Mouse (Mus musculus) limb, embryonic 15.5 days (tissue): ENCODE measurements around the gene Tcf7l2. TPM values are rescaled to one million over a fixed set of nuclear protein-coding genes. Genes with fewer than 3 reads are reported as not detected.

ENCODE experiments used
- ATAC-seq: fragments of 200-750 bp; cut with Nextera tagmentation; 2 replicates; pipeline ENCODE4 v1.8.0; 2017; ENCODE audit warnings: low read depth, moderate TSS enrichment; ENCODE audit not compliant: insufficient number of reproducible peaks, low FRiP score, low TSS enrichment
- H3K27ac ChIP-seq: fragments of 300-500 bp; sonication (generic); 2 replicates; pipeline ENCODE4 v1.5.1; 2015; ENCODE audit warnings: moderate library complexity, mild to moderate bottlenecking, inconsistent platforms
- H3K27me3 ChIP-seq: fragments of 300-500 bp; sonication (generic); 2 replicates; pipeline ENCODE4 v1.6.1; 2015; ENCODE audit warnings: inconsistent platforms
- H3K36me3 ChIP-seq: fragments of 300-500 bp; sonication (generic); 2 replicates; pipeline ENCODE4 v1.6.1; 2015; ENCODE audit warnings: inconsistent platforms
- H3K4me1 ChIP-seq: fragments of 300-500 bp; sonication (generic); 2 replicates; pipeline ENCODE4 v1.6.1; 2015; ENCODE audit warnings: inconsistent platforms
- H3K4me2 ChIP-seq: fragments of 300-500 bp; sonication (generic); 2 replicates; pipeline ENCODE4 v1.6.1; 2015; ENCODE audit warnings: mild to moderate bottlenecking, inconsistent platforms
- H3K4me3 ChIP-seq: fragments of 300-500 bp; sonication (generic); 2 replicates; pipeline ENCODE4 v1.5.1; 2015; ENCODE audit warnings: mild to moderate bottlenecking, inconsistent platforms
- H3K9ac ChIP-seq: fragments of 300-500 bp; sonication (generic); 2 replicates; pipeline ENCODE4 v1.6.1; 2015; ENCODE audit warnings: inconsistent platforms
- H3K9me3 ChIP-seq: fragments of 300-500 bp; sonication (generic); 2 replicates; pipeline ENCODE4 v1.6.1; 2016; ENCODE audit warnings: inconsistent platforms
- WGBS: fragments of 180-500 bp; shearing (Covaris S2); methylation state at CpG from one replicate; pipeline ENCODE4 v1.1.7; 2015; 5-methylcytosine and 5-hydroxymethylcytosine counted together
- polyA plus RNA-seq: library from polyadenylated mRNA; unstranded; fragments of >200 nt; fragmentation: Nextera tagmentation; extraction: Ambion mirVana; gene quantifications from 2 replicates; pipeline ENCODE4 v1.2.1, GENCODE M21; 2015

The Tcf7l2 gene
- polyA plus RNA-seq, 1 experiment from 2014 or later = 90.5 TPM

- peaks cover 63% of the 10 kb centered on the region for H3K4me1 ChIP-seq
- H3K4me2 ChIP-seq = no peak overlapping the region
- H3K9me3 ChIP-seq = no peaks in the 10 kb centered on the region
- ATAC-seq = no peak
- no peaks in the 10 kb centered on the region for H3K36me3 ChIP-seq
- no peaks in the 10 kb centered on the region for H3K27me3 ChIP-seq
- 13% methylated on average over 9 of the region's 9 CpGs for WGBS
- no peak overlapping the region for H3K4me3 ChIP-seq
- H3K9ac ChIP-seq = no peak overlapping the region
- peak overlapping the region; percentile 65 for H3K27ac ChIP-seq
Measured at GRCm38 (mm10) chr19:55837924-55838323, 96.3 kb downstream of the Tcf7l2 start.

- Histone ChIP-seq H3K4me3 (no peak overlapping the region), H3K9ac (no peak overlapping the region), H3K27me3 (no peaks in the 10 kb centered on the region), H3K4me1 (peaks cover 68% of the 10 kb centered on the region), H3K4me2 (no peak overlapping the region), H3K9me3 (no peaks in the 10 kb centered on the region), H3K27ac (peak overlapping the region; percentile 65), H3K36me3 (no peaks in the 10 kb centered on the region)
- 55% methylated on average over 5 of the region's 5 CpGs for WGBS
- ATAC-seq = no peak
Measured at GRCm38 (mm10) chr19:55838389-55839035, 96.9 kb downstream of the Tcf7l2 start.

- 44% methylated on average over 10 of the region's 10 CpGs for WGBS
- no peak overlapping the region for H3K4me3 ChIP-seq
- no peaks in the 10 kb centered on the region for H3K27me3 ChIP-seq
- peak overlapping the region; percentile 65; the same call in 1 of the 2 replicates for H3K27ac ChIP-seq
- no peaks in the 10 kb centered on the region for H3K36me3 ChIP-seq
- ATAC-seq = no peak
- H3K4me1 ChIP-seq = peaks cover 73% of the 10 kb centered on the region
- no peak overlapping the region for H3K4me2 ChIP-seq
- no peaks in the 10 kb centered on the region for H3K9me3 ChIP-seq
- no peak overlapping the region for H3K9ac ChIP-seq
Measured at GRCm38 (mm10) chr19:55839036-55839555, 97.5 kb downstream of the Tcf7l2 start.

GRCm38 (mm10) chr19:55840499-55841121, 99.0 kb downstream of the Tcf7l2 start:
- Histone ChIP-seq H3K27me3 (no peaks in the 10 kb centered on the region), H3K9ac (no peak overlapping the region), H3K4me1 (peaks cover 87% of the 10 kb centered on the region), H3K27ac (no peak overlapping the region), H3K4me3 (no peak overlapping the region), H3K36me3 (no peaks in the 10 kb centered on the region), H3K4me2 (no peak overlapping the region), H3K9me3 (no peaks in the 10 kb centered on the region)
- ATAC-seq = no peak
- WGBS = 74% methylated on average over 10 of the region's 10 CpGs

GRCm38 (mm10) chr19:55842046-55842445, 100.4 kb downstream of the Tcf7l2 start:
- Histone ChIP-seq H3K4me1 (peaks cover 86% of the 10 kb centered on the region), H3K4me2 (no peak overlapping the region), H3K4me3 (no peak overlapping the region), H3K27me3 (no peaks in the 10 kb centered on the region), H3K9me3 (no peaks in the 10 kb centered on the region), H3K36me3 (no peaks in the 10 kb centered on the region), H3K27ac (no peak overlapping the region), H3K9ac (no peak overlapping the region)
- no peak for ATAC-seq
- WGBS = 53% methylated on average over 7 of the region's 7 CpGs

GRCm38 (mm10) chr19:55843111-55843887, 101.7 kb downstream of the Tcf7l2 start:
- Histone ChIP-seq H3K27ac (peak overlapping the region; percentile 65), H3K4me1 (peaks cover 74% of the 10 kb centered on the region)
- peak; percentile 55; the same call in 1 of the 2 replicates for ATAC-seq

GRCm38 (mm10) chr19:55845702-55846101, 104.1 kb downstream of the Tcf7l2 start:
- peaks cover 61% of the 10 kb centered on the region for H3K4me1 ChIP-seq
- WGBS = 73% methylated on average over 2 of the region's 2 CpGs
- H3K4me3 ChIP-seq = no peak overlapping the region
- no peak overlapping the region for H3K9ac ChIP-seq
- H3K4me2 ChIP-seq = no peak overlapping the region
- ATAC-seq = no peak
- H3K36me3 ChIP-seq = no peaks in the 10 kb centered on the region
- no peaks in the 10 kb centered on the region for H3K9me3 ChIP-seq
- 0 out of 2 replicates have a peak overlapping the region, but pooled peaks have one; percentile 35 for H3K27ac ChIP-seq
- H3K27me3 ChIP-seq = no peaks in the 10 kb centered on the region

More at GRCm38 (mm10) chr19:55843111-55843887, 101.7 kb downstream of the Tcf7l2 start:
- Histone ChIP-seq H3K36me3 (no peaks in the 10 kb centered on the region), H3K4me2 (no peak overlapping the region), H3K4me3 (no peak overlapping the region), H3K9ac (no peak overlapping the region), H3K27me3 (no peaks in the 10 kb centered on the region), H3K9me3 (no peaks in the 10 kb centered on the region)
- WGBS = 33% methylated on average over 11 of the region's 11 CpGs

- H3K36me3 ChIP-seq = no peaks in the 10 kb centered on the region
- H3K4me3 ChIP-seq = no peak overlapping the region
- no peak overlapping the region for H3K9ac ChIP-seq
- no peak overlapping the region for H3K27ac ChIP-seq
- H3K27me3 ChIP-seq = no peaks in the 10 kb centered on the region
- WGBS = 60% methylated on average over 6 of the region's 6 CpGs
- no peak overlapping the region for H3K4me2 ChIP-seq
- H3K4me1 ChIP-seq = peaks cover 60% of the 10 kb centered on the region
- H3K9me3 ChIP-seq = no peaks in the 10 kb centered on the region
- no peak for ATAC-seq
Measured at GRCm38 (mm10) chr19:55846256-55846655, 104.6 kb downstream of the Tcf7l2 start.

- ATAC-seq = no peak
- Histone ChIP-seq H3K9ac (no peak overlapping the region), H3K36me3 (no peaks in the 10 kb centered on the region), H3K9me3 (no peaks in the 10 kb centered on the region), H3K27me3 (no peaks in the 10 kb centered on the region), H3K4me1 (peaks cover 61% of the 10 kb centered on the region), H3K4me3 (no peak overlapping the region), H3K27ac (no peak overlapping the region), H3K4me2 (no peak overlapping the region)
- WGBS = 69% methylated on average over 4 of the region's 4 CpGs
Measured at GRCm38 (mm10) chr19:55847043-55847442, 105.4 kb downstream of the Tcf7l2 start.

- Histone ChIP-seq H3K27ac (no peak overlapping the region), H3K4me2 (no peak overlapping the region), H3K36me3 (no peaks in the 10 kb centered on the region), H3K27me3 (no peaks in the 10 kb centered on the region), H3K4me3 (no peak overlapping the region), H3K9ac (no peak overlapping the region), H3K9me3 (no peaks in the 10 kb centered on the region), H3K4me1 (peaks cover 39% of the 10 kb centered on the region)
- WGBS = 62% methylated on average over 8 of the region's 8 CpGs
- peak; percentile 47; the same call in 1 of the 2 replicates for ATAC-seq
Measured at GRCm38 (mm10) chr19:55850402-55851078, 108.9 kb downstream of the Tcf7l2 start.

GRCm38 (mm10) chr19:55851498-55852324, 110.1 kb downstream of the Tcf7l2 start:
- WGBS = 71% methylated on average over 19 of the region's 19 CpGs

More at GRCm38 (mm10) chr19:55851498-55852324, 110.1 kb downstream of the Tcf7l2 start:
- no peak for ATAC-seq
- Histone ChIP-seq H3K9ac (no peak overlapping the region), H3K36me3 (no peaks in the 10 kb centered on the region), H3K4me2 (no peak overlapping the region), H3K4me1 (peaks cover 33% of the 10 kb centered on the region), H3K27ac (no peak overlapping the region), H3K27me3 (no peaks in the 10 kb centered on the region), H3K9me3 (no peaks in the 10 kb centered on the region), H3K4me3 (no peak overlapping the region)
